Mouse (Mus musculus) bone marrow, adult 2 months (tissue): ENCODE data around the gene B3gat3.

ENCODE experiments used
- CTCF ChIP-seq: fragments of 200-500 bp; IDR thresholded peaks from 2 replicates; pipeline ENCODE4 v1.5.1; 2011; ENCODE audit warnings: low read length, control low read depth; ENCODE audit not compliant: control insufficient read depth, insufficient read depth
- POLR2A ChIP-seq: fragments of 200-500 bp; IDR thresholded peaks from 2 replicates; pipeline ENCODE4 v1.6.1; 2011; ENCODE audit warnings: low read depth, mild to moderate bottlenecking, control low read depth, low read length, borderline replicate concordance; ENCODE audit not compliant: control insufficient read depth

GRCm38 (mm10) chr19:8886916-8887584 is 33.1 kb upstream of the B3gat3 start:
- TF ChIP-seq POLR2A (no peak), CTCF (no peak)
